Mouse (Mus musculus) T-helper 1 cell (primary cell): ENCODE measurements around the gene Ralgapa2.

Experiments used
- in situ Hi-C: fragments of 300-600 bp; cut with MboI, MseI; formaldehyde crosslinking; loops from one replicate; pipeline ENCODE4 v1.15.1; 2025; ENCODE audit warnings: high pct_unique_total_duplicates

Gene Ralgapa2

GRCm38 (mm10) chr2:146309413-146309812 is 202.7 kb downstream of the Ralgapa2 start:
- in situ Hi-C loops: no loop called here

GRCm38 (mm10) chr2:146307060-146307459 is 205.1 kb downstream of the Ralgapa2 start:
- in situ Hi-C loops: no loop called here

- in situ Hi-C loops: no loop called here
These were observed 209.9 kb downstream of the Ralgapa2 start for GRCm38 (mm10) chr2:146302094-146302699.

- in situ Hi-C loops: no loop called here
These were observed 211.6 kb downstream of the Ralgapa2 start for GRCm38 (mm10) chr2:146300500-146301020.

DNA sequence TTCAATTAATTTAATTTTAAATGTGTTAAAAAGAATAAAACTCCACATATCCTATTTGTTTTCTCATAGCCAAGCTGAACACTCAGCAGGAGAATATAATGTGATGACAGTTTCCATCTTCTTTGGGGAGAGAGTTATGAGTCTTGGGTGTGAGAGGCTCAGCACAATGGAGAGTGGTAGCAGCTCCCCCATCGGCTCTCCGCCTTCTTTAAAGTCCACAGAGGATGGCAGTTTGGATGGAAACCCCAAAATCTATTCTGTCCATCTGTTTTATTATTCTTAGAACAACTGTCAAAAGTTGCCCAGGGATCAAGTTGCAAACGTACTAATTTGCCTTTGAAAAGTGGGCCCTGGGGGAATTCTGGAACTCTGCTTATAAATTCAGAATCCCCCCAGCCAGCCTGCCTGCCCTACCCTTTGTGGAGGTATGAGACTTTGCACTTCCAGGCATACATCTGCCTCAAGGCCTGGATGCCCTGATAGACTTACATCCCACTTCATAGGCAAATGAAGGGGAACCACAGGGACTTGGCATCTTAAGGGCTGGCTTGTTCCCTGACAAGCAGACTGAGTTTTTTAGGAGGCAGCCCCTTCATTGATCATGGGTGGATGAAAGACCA is 212.2 kb downstream of the Ralgapa2 start:
- in situ Hi-C loops: no loop called here

DNA sequence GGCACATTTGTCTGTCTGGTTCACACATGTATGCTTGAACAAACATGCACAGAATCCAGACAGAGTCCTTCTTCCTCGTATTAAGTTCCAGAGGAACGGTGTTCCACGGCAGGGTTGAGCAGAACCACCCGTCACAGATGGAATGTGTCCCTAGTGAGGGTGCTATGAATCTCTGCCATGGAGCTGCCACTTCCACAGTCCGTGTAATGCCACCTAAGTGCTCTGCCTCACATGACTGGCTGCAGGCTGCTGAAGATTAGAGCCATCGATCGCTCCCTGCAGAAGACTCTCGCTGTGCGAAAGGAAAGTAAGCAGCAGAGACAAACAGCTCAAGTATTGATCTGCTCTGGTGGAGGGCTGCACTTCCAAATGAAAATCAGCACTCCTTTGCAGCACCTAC is 218.6 kb downstream of the Ralgapa2 start:
- in situ Hi-C loops: no loop called here

GRCm38 (mm10) chr2:146290871-146291637 is 221.1 kb downstream of the Ralgapa2 start:
- in situ Hi-C loops: no loop called here

- in situ Hi-C loops: no loop called here
These were observed 221.8 kb downstream of the Ralgapa2 start for GRCm38 (mm10) chr2:146290366-146290765.

DNA sequence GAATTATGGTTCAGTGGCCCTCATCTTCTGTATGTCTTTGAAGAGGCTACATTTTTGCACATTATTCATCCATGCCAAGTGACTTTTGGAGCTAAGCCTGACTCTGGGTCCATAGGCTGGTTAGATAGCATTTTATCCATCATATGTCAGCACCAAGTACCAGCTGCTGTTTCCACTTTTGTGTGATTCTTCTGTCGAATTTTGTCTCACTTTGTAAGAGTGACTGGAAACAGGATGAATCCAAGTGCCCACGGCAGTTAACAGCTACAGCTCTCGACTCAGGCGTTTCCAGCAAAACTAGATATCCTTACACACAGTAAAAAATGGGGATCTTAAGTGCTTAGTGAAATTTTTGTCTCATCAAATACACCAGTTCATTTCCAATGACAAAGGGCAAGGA is 222.8 kb downstream of the Ralgapa2 start:
- in situ Hi-C loops: no loop called here

- in situ Hi-C loops: no loop called here
These were observed 223.8 kb downstream of the Ralgapa2 start for GRCm38 (mm10) chr2:146288326-146288725.

GRCm38 (mm10) chr2:146287531-146287930 is 224.6 kb downstream of the Ralgapa2 start:
- in situ Hi-C loops: no loop called here

DNA sequence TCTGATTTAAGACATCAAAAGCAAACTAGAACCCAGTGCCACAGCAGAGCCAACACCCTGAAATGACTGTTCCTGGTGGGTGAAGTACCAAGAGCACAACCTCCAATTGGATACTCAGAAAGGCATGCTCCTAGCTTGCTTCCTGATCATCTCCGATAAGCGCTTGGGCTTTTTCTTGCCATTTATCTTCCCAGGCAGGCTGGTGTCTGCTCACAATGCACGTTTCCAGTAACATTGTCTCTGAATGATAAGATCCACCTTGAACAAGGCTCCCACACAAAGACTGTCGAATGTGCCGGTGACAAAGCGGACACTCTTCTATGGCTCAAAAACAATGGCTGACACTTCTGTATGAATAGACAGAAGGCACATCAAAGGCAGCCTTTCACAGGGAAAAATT is 230.8 kb downstream of the Ralgapa2 start:
- in situ Hi-C loops: no loop called here

GRCm38 (mm10) chr2:146280921-146281274 is 231.2 kb downstream of the Ralgapa2 start:
- in situ Hi-C loops: no loop called here

GRCm38 (mm10) chr2:146280221-146280920 is 231.8 kb downstream of the Ralgapa2 start:
- in situ Hi-C loops: no loop called here

- in situ Hi-C loops: no loop called here
These were observed 232.5 kb downstream of the Ralgapa2 start for GRCm38 (mm10) chr2:146279430-146280220.

DNA sequence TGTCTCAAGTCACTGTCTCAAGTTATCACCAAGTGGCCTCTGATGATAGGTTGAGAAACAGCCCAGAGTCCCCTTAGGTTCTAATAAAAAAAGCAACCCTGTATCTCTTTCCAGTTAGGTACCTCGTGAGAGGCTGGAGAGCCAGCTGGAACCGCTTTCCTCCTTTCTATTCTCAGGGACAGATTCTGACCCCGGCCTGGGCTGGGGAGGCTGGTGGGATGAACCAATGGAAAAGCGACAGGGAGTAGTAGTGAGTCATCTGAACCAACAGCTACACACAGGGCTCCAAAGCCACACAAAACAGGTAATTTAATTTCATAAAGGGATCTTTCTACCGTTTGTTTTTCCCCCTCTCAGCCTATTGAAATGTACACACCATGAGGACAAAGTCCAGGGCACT is 233.8 kb downstream of the Ralgapa2 start:
- in situ Hi-C loops: no loop called here

GRCm38 (mm10) chr2:146266539-146266938 is 245.6 kb downstream of the Ralgapa2 start:
- in situ Hi-C loops: no loop called here

DNA sequence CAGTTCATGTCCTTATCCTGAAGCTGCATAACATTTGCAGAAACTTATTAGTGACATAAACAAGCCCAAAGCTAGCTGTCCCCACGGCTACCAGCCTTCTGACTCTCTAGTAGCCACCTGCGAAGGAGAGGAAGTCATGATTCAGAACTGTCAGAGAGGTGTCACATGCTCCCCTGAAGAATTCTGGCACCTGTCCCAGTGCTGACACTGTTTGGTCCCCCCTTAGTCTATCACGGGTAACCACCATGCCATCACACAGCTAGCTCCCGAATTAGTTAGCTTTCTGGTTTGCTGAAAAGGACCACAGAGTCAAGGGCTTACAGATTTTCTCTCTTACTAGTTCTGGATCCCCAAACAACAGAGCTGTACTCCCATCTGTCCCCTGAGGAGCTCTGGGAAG is 247.1 kb downstream of the Ralgapa2 start:
- in situ Hi-C loops: no loop called here

- in situ Hi-C loops: no loop called here
These were observed 249.2 kb downstream of the Ralgapa2 start for GRCm38 (mm10) chr2:146262966-146263365.

- in situ Hi-C loops: no loop called here
These were observed 249.9 kb downstream of the Ralgapa2 start for GRCm38 (mm10) chr2:146262215-146262614.

- in situ Hi-C loops: no loop called here
These were observed 251.0 kb downstream of the Ralgapa2 start for GRCm38 (mm10) chr2:146261146-146261545.
